Comparison of ENCODE assay signal across 8 mouse cellular contexts in genomic region chrX:8143750-8144149, GRCm38 (mm10). TPM values are rescaled to one million over a fixed set of nuclear protein-coding genes. Genes with fewer than 3 reads are reported as not detected.
A peak's percentile ranks its signal among the peaks of the same experiment; 100 is the strongest.
DNase-seq lines count a peak whose midpoint lies in the region; ATAC-seq and TF ChIP-seq lines count a peak whose summit lies in the region.

No protein-coding gene starts in this region.

- no peak for ATAC-seq in erythroblast, adult 5-6 weeks (replicated peaks; ENCODE audit: low FRiP score, poor library complexity, severe bottlenecking)
- no peak for ATAC-seq in neural tube, embryonic 15.5 days (ENCODE audit: low FRiP score)

- H3K4me2 ChIP-seq in neural tube, embryonic 15.5 days: peak overlapping the region; percentile 66

- H3K4me3 ChIP-seq in erythroblast, embryonic 14.5 days (replicated peaks): peak overlapping the region; percentile 93
- H3K4me3 ChIP-seq in thymus, adult 2 months (ENCODE audit: control insufficient read depth, insufficient read depth, low read length): peak overlapping the region; percentile 97; the same call in 1 of the 2 replicates
- H3K4me3 ChIP-seq in neural tube, embryonic 15.5 days (replicated peaks): peak overlapping the region; percentile 61

- peaks cover 59% of the 10 kb centered on the region for H3K36me3 ChIP-seq in erythroblast, embryonic 14.5 days (ENCODE audit: control insufficient read depth)
- peaks cover 41% of the 10 kb centered on the region for H3K36me3 ChIP-seq in thymus, adult 2 months (ENCODE audit: control insufficient read depth, insufficient read depth, low read length)
- peaks cover 22% of the 10 kb centered on the region for H3K36me3 ChIP-seq in neural tube, embryonic 15.5 days

- no peak for TF ChIP-seq POLR2A in thymus, adult 2 months (IDR thresholded peaks at IDR 0.05; ENCODE audit: control insufficient read depth, extremely low read depth, insufficient read depth, low read length, poor library complexity)

- WGBS in thymus, adult 2 months: 74% methylated on average over 5 of the region's 7 CpGs
- 76% methylated on average over 7 of the region's 7 CpGs for WGBS in neural tube, embryonic 15.5 days

- no peak for TF ChIP-seq CTCF in thymus, adult 2 months (IDR thresholded peaks at IDR 0.05; ENCODE audit: borderline replicate concordance, control insufficient read depth, extremely low read depth, insufficient read depth, low read length, poor library complexity)

- H3K9me3 ChIP-seq in erythroblast, embryonic 14.5 days (ENCODE audit: control insufficient read depth, low read length): peaks cover 9% of the 10 kb centered on the region
- H3K9me3 ChIP-seq in neural tube, embryonic 15.5 days (replicated peaks): no peaks in the 10 kb centered on the region

- DNase-seq in thymus, adult 2 months: no peak
- DNase-seq in thymus, postnatal 14 days: no peak
- DNase-seq in kidney, postnatal 14 days: peak; percentile 12
- no peak for DNase-seq in urinary bladder, postnatal 25 days (ENCODE audit: low spot score)
- no peak for DNase-seq in lung, postnatal 25 days (ENCODE audit: low spot score)

- H3K27ac ChIP-seq in thymus, adult 2 months (ENCODE audit: control insufficient read depth, insufficient read depth, low read length): no peak overlapping the region
- no peak overlapping the region for H3K27ac ChIP-seq in neural tube, embryonic 15.5 days (replicated peaks)

- no peak overlapping the region for H3K9ac ChIP-seq in neural tube, embryonic 15.5 days (replicated peaks)

- no peaks in the 10 kb centered on the region for H3K27me3 ChIP-seq in erythroblast, embryonic 14.5 days (ENCODE audit: control insufficient read depth)
- no peaks in the 10 kb centered on the region for H3K27me3 ChIP-seq in thymus, adult 2 months (ENCODE audit: control insufficient read depth, insufficient read depth, low read length)
- H3K27me3 ChIP-seq in neural tube, embryonic 15.5 days (replicated peaks): no peaks in the 10 kb centered on the region

- H3K4me1 ChIP-seq in erythroblast, embryonic 14.5 days (ENCODE audit: control insufficient read depth): peaks cover 48% of the 10 kb centered on the region
- H3K4me1 ChIP-seq in thymus, adult 2 months (replicated peaks; ENCODE audit: control insufficient read depth, insufficient read depth, low read length): peaks cover 9% of the 10 kb centered on the region
- H3K4me1 ChIP-seq in neural tube, embryonic 15.5 days: peaks cover 13% of the 10 kb centered on the region

RNA-seq across cellular contexts. Expression of gene Rbm3, which starts 1.9 kb away (rescaled TPM):
- polyA plus RNA-seq in erythroblast, embryonic 14.5 days (2012): 9.4 and 12.0 TPM in 2 replicates
- total RNA-seq in erythroblast, adult 5-6 weeks (2015; ENCODE audit: low replicate concordance): 309 and 358 TPM in 2 replicates
- total RNA-seq in erythroblast, adult 5-6 weeks (2017; ENCODE audit: low replicate concordance): 298 and 314 TPM in 2 replicates
- polyA plus RNA-seq in thymus, adult 2 months (2012; rRNA removed): 220 and 225 TPM in 2 replicates
- 309 and 341 TPM in 2 replicates for polyA plus RNA-seq in neural tube, embryonic 15.5 days (2015; fragmentation: Nextera tagmentation; extraction: Ambion mirVana)

RNA-seq across cellular contexts. Expression of gene Wdr13, which starts 11.1 kb away (rescaled TPM):
- 0.95 and 1.1 TPM in 2 replicates for polyA plus RNA-seq in erythroblast, embryonic 14.5 days (2012)
- total RNA-seq in erythroblast, adult 5-6 weeks (2015; ENCODE audit: low replicate concordance): 3.1 and 7.7 TPM in 2 replicates
- 7.9 and 15.5 TPM in 2 replicates for total RNA-seq in erythroblast, adult 5-6 weeks (2017; ENCODE audit: low replicate concordance)
- 128 and 141 TPM in 2 replicates for polyA plus RNA-seq in thymus, adult 2 months (2012; rRNA removed)
- polyA plus RNA-seq in neural tube, embryonic 15.5 days (2015; fragmentation: Nextera tagmentation; extraction: Ambion mirVana): 56.2 and 64.9 TPM in 2 replicates

RNA-seq across cellular contexts. Expression of gene Tbc1d25, which starts 32.2 kb away (rescaled TPM):
- 0.32 and 0.50 TPM in 2 replicates for polyA plus RNA-seq in erythroblast, embryonic 14.5 days (2012)
- 1.7 and 4.2 TPM in 2 replicates for total RNA-seq in erythroblast, adult 5-6 weeks (2015; ENCODE audit: low replicate concordance)
- total RNA-seq in erythroblast, adult 5-6 weeks (2017; ENCODE audit: low replicate concordance): 0.56 and 1.1 TPM in 2 replicates
- polyA plus RNA-seq in thymus, adult 2 months (2012; rRNA removed): 35.0 and 36.3 TPM in 2 replicates
- 22.7 and 23.3 TPM in 2 replicates for polyA plus RNA-seq in neural tube, embryonic 15.5 days (2015; fragmentation: Nextera tagmentation; extraction: Ambion mirVana)

RNA-seq across cellular contexts. Expression of gene Ebp, which starts 49.6 kb away (rescaled TPM):
- polyA plus RNA-seq in erythroblast, embryonic 14.5 days (2012): 0.47 and 0.57 TPM in 2 replicates
- 6.1 and 22.2 TPM in 2 replicates for total RNA-seq in erythroblast, adult 5-6 weeks (2015; ENCODE audit: low replicate concordance)
- total RNA-seq in erythroblast, adult 5-6 weeks (2017; ENCODE audit: low replicate concordance): 4.0 and 13.0 TPM in 2 replicates
- 71.1 and 98.2 TPM in 2 replicates for polyA plus RNA-seq in thymus, adult 2 months (2012; rRNA removed)
- 32.1 and 36.2 TPM in 2 replicates for polyA plus RNA-seq in neural tube, embryonic 15.5 days (2015; fragmentation: Nextera tagmentation; extraction: Ambion mirVana)

RNA-seq across cellular contexts. Expression of gene Was, which starts 53.5 kb away (rescaled TPM):
- polyA plus RNA-seq in erythroblast, embryonic 14.5 days (2012): 2.2 and 2.8 TPM in 2 replicates
- total RNA-seq in erythroblast, adult 5-6 weeks (2015; ENCODE audit: low replicate concordance): 24.4 and 27.2 TPM in 2 replicates
- 19.1 and 27.3 TPM in 2 replicates for total RNA-seq in erythroblast, adult 5-6 weeks (2017; ENCODE audit: low replicate concordance)
- 88.5 and 102 TPM in 2 replicates for polyA plus RNA-seq in thymus, adult 2 months (2012; rRNA removed)
- polyA plus RNA-seq in neural tube, embryonic 15.5 days (2015; fragmentation: Nextera tagmentation; extraction: Ambion mirVana): 0.14 and 2.0 TPM in 2 replicates

Comparison
In these comparisons a context has a peak if more than half of its experiments do, and no peak if none do; other contexts are left out.
1. RNA of gene Rbm3, which starts 1.9 kb away (polyA plus RNA-seq): 309 to 341 TPM in neural tube, embryonic 15.5 days and 220 to 225 TPM in thymus, adult 2 months; 9.4 to 12.0 TPM in erythroblast, embryonic 14.5 days; every median in the first group is over 10 times any median in the second.
2. RNA of gene Wdr13, which starts 11.1 kb away (polyA plus RNA-seq): 128 to 141 TPM in thymus, adult 2 months and 56.2 to 64.9 TPM in neural tube, embryonic 15.5 days; 0.95 to 1.1 TPM in erythroblast, embryonic 14.5 days; every median in the first group is over 10 times any median in the second.
3. RNA of gene Tbc1d25, which starts 32.2 kb away (polyA plus RNA-seq): 35.0 to 36.3 TPM in thymus, adult 2 months and 22.7 to 23.3 TPM in neural tube, embryonic 15.5 days; 0.32 to 0.50 TPM in erythroblast, embryonic 14.5 days; every median in the first group is over 10 times any median in the second.
4. Peak in every context shown above with its lines, with median percentiles within 50 percentile points of each other: H3K4me3 ChIP-seq.